Mouse (Mus musculus) heart, embryonic 12.5 days (tissue): Measurements from ENCODE around the gene Rnf223. TPM values are rescaled to one million over a fixed set of nuclear protein-coding genes. Genes with fewer than 3 reads are reported as not detected.
"Not testable (repeated sequence)": the region's sequence is repeated elsewhere in the genome, so short reads cannot be mapped to it uniquely, and the experiment has no call there.

ENCODE experiments used
- ATAC-seq: fragments of 200-750 bp; cut with Nextera tagmentation; 2 replicates; pipeline ENCODE4 v1.8.0; 2017; ENCODE audit warnings: moderate TSS enrichment, moderate library complexity; ENCODE audit not compliant: insufficient number of reproducible peaks, low FRiP score
- H3K27ac ChIP-seq: fragments of 300-500 bp; sonication (generic); 2 replicates; pipeline ENCODE4 v1.5.1; 2016; ENCODE audit warnings: mild to moderate bottlenecking, moderate library complexity; ENCODE audit not compliant: poor library complexity, severe bottlenecking
- H3K27me3 ChIP-seq: fragments of 300-500 bp; sonication (generic); replicated peaks from 2 replicates; pipeline ENCODE4 v1.6.1; 2016; ENCODE audit warnings: mild to moderate bottlenecking, moderate library complexity
- H3K36me3 ChIP-seq: fragments of 300-500 bp; sonication (generic); 2 replicates; pipeline ENCODE4 v1.6.1; 2016; ENCODE audit warnings: mild to moderate bottlenecking, moderate library complexity
- H3K4me1 ChIP-seq: fragments of 300-500 bp; sonication (generic); replicated peaks from 2 replicates; pipeline ENCODE4 v1.6.1; 2016; ENCODE audit warnings: mild to moderate bottlenecking
- H3K4me2 ChIP-seq: fragments of 300-500 bp; sonication (generic); 2 replicates; pipeline ENCODE4 v1.6.1; 2016; ENCODE audit warnings: mild to moderate bottlenecking, moderate library complexity
- H3K4me3 ChIP-seq: fragments of 300-500 bp; sonication (generic); 2 replicates; pipeline ENCODE4 v1.5.1; 2016; ENCODE audit warnings: mild to moderate bottlenecking
- H3K9ac ChIP-seq: fragments of 300-500 bp; sonication (generic); 2 replicates; pipeline ENCODE4 v1.6.1; 2016; ENCODE audit warnings: mild to moderate bottlenecking, moderate library complexity
- H3K9me3 ChIP-seq: fragments of 300-500 bp; sonication (generic); replicated peaks from 2 replicates; pipeline ENCODE4 v1.6.1; 2016; ENCODE audit warnings: mild to moderate bottlenecking, moderate library complexity
- WGBS: fragments of 180-500 bp; shearing (Covaris S2); methylation state at CpG from one replicate; pipeline ENCODE4 v1.1.7; 2016; 5-methylcytosine and 5-hydroxymethylcytosine counted together
- polyA plus RNA-seq: library from polyadenylated mRNA; unstranded; fragments of >200 nt; fragmentation: Nextera tagmentation; extraction: Ambion mirVana; gene quantifications from 2 replicates; pipeline ENCODE4 v1.2.1, GENCODE M21; 2016

The Rnf223 gene
- polyA plus RNA-seq, 1 experiment from 2014 or later, result 0.33 TPM

- 69% methylated on average over 5 of the region's 5 CpGs for WGBS
- no peak overlapping the region for H3K27ac ChIP-seq
- no peak overlapping the region for H3K4me2 ChIP-seq
- 0 out of 2 replicates have a peak, but pooled peaks cover 2% of the 10 kb centered on the region for H3K4me1 ChIP-seq
- H3K9me3 ChIP-seq, result peaks cover 8% of the 10 kb centered on the region
- no peak overlapping the region for H3K9ac ChIP-seq
- H3K4me3 ChIP-seq, result no peak overlapping the region
- no peaks in the 10 kb centered on the region for H3K36me3 ChIP-seq
- no peaks in the 10 kb centered on the region for H3K27me3 ChIP-seq
- ATAC-seq, result no peak
Measured at GRCm38 (mm10) chr4:156133334-156133733, 3.0 kb downstream of the Rnf223 start.

DNA sequence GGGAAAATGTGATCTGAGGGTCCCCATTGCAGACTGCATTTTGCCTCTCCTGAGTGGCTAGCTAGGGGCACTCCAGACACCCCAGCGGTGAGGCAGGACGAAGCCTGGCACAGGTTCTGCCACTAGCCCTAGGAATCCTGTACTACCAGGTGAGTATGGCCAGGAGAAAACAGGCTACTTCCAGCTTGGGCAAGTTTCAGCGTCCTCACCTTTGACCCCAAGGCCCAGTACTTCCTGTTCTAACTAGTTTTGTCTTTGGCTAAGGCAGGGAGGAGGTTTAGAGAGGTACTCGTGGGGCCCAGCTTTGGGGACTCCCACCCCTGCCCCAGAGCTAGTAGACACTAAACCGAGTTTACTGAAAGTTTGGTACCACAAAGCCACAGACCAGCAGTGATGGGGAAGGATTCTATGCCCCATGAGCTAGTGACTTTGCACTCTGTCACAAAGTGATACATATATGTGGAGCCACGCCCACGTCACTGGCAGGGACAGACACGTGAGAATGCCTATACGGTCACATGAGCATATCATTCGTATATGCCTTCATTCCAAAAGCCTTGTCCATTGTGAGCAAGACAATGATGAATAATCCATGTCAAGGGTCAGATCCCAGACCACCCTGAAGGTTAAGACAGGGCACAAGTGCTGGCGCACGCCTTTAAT is 3.8 kb downstream of the Rnf223 start:
- no peaks in the 10 kb centered on the region for H3K27me3 ChIP-seq
- 0 out of 2 replicates have a peak, but pooled peaks cover 2% of the 10 kb centered on the region for H3K4me1 ChIP-seq
- H3K36me3 ChIP-seq, result no peaks in the 10 kb centered on the region
- no peak overlapping the region for H3K4me3 ChIP-seq
- 80% methylated on average over 12 of the region's 12 CpGs for WGBS
- ATAC-seq, result no peak
- no peak overlapping the region for H3K4me2 ChIP-seq
- peaks cover 16% of the 10 kb centered on the region for H3K9me3 ChIP-seq
- H3K9ac ChIP-seq, result no peak overlapping the region
- no peak overlapping the region for H3K27ac ChIP-seq

DNA sequence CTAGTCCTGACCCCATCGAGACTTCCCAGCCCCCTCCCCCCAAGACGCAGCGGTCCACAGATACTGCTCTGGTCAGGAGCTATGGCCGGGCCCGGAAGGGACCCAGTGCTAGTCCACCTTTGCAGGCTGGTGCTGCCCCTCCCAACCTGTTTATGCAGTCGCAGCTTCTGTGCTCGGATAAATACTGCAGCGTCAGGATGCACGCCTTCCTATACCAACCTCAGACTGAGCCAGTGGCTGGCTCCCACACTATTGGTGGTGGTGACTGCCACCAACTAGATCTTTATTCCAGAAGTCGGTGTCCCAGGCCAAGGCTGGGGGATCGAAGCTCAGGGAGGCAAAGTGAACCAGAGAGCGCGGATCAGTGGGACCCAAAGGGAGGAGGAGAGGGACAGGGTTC is 4.8 kb downstream of the Rnf223 start:
- no peak overlapping the region for H3K4me2 ChIP-seq
- no peaks in the 10 kb centered on the region for H3K27me3 ChIP-seq
- H3K36me3 ChIP-seq, result no peaks in the 10 kb centered on the region
- peaks cover 18% of the 10 kb centered on the region for H3K9me3 ChIP-seq
- H3K9ac ChIP-seq, result no peak overlapping the region
- 84% methylated on average over 13 of the region's 13 CpGs for WGBS
- 0 out of 2 replicates have a peak, but pooled peaks cover 2% of the 10 kb centered on the region for H3K4me1 ChIP-seq
- H3K27ac ChIP-seq, result no peak overlapping the region
- no peak overlapping the region for H3K4me3 ChIP-seq
- no peak for ATAC-seq

DNA sequence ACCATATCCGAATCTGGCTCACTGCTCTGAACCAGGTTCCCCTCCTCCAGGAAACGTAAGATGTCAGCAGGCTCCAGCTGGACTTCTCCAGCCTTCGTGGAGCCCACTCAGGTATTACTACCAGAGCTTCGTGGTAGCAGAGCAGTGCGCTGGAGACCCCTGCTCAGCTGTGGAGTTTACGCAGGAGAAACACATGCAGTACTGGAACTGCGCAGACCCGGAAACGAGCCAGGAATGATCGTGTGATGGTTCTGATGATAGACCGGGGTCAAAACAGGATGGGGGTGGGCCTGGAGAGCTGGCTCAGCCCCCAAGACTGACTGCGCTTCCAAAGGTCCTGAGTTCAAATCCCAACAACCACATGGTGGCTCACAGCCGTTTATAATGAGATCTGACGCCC is 5.5 kb downstream of the Rnf223 start:
- Histone ChIP-seq H3K36me3 (no peaks in the 10 kb centered on the region), H3K27ac (no peak overlapping the region), H3K4me2 (no peak overlapping the region), H3K9me3 (peaks cover 18% of the 10 kb centered on the region), H3K9ac (no peak overlapping the region), H3K27me3 (no peaks in the 10 kb centered on the region), H3K4me3 (no peak overlapping the region), H3K4me1 (0 out of 2 replicates have a peak, but pooled peaks cover 2% of the 10 kb centered on the region)
- 89% methylated on average over 14 of the region's 14 CpGs for WGBS
- ATAC-seq, result no peak

- Histone ChIP-seq H3K4me2 (no peak overlapping the region), H3K4me3 (no peak overlapping the region), H3K9ac (no peak overlapping the region), H3K4me1 (0 out of 2 replicates have a peak, but pooled peaks cover 1% of the 10 kb centered on the region), H3K9me3 (peaks cover 18% of the 10 kb centered on the region), H3K27me3 (no peaks in the 10 kb centered on the region), H3K36me3 (no peaks in the 10 kb centered on the region), H3K27ac (no peak overlapping the region)
- 93% methylated on average over 30 of the region's 30 CpGs for WGBS
- no peak for ATAC-seq
Measured at GRCm38 (mm10) chr4:156136285-156137100, 6.2 kb downstream of the Rnf223 start.

GRCm38 (mm10) chr4:156150887-156151286 is 20.6 kb downstream of the Rnf223 start:
- not testable (repeated sequence) for H3K9ac ChIP-seq, H3K36me3 ChIP-seq, H3K27ac ChIP-seq, H3K4me3 ChIP-seq, H3K4me1 ChIP-seq, ATAC-seq, H3K4me2 ChIP-seq, H3K27me3 ChIP-seq
- peaks cover 13% of the 10 kb centered on the region for H3K9me3 ChIP-seq
- 82% methylated on average over 10 of the region's 10 CpGs for WGBS

GRCm38 (mm10) chr4:156154771-156155170 is 24.5 kb downstream of the Rnf223 start:
- Histone ChIP-seq H3K9me3 (peaks cover 22% of the 10 kb centered on the region), H3K36me3 (no peaks in the 10 kb centered on the region; the same call in 1 of the 2 replicates), H3K9ac (no peak overlapping the region), H3K27me3 (no peaks in the 10 kb centered on the region), H3K4me1 (no peaks in the 10 kb centered on the region), H3K4me3 (no peak overlapping the region), H3K4me2 (no peak overlapping the region), H3K27ac (no peak overlapping the region)
- no peak for ATAC-seq
- 88% methylated on average over 3 of the region's 3 CpGs for WGBS

GRCm38 (mm10) chr4:156166477-156166876 is 36.2 kb downstream of the Rnf223 start:
- Histone ChIP-seq H3K9me3 (peaks cover 15% of the 10 kb centered on the region), H3K9ac (no peak overlapping the region), H3K27ac (no peak overlapping the region), H3K36me3 (peaks cover 98% of the 10 kb centered on the region), H3K27me3 (no peaks in the 10 kb centered on the region), H3K4me3 (no peak overlapping the region), H3K4me1 (no peaks in the 10 kb centered on the region), H3K4me2 (no peak overlapping the region)
- no peak for ATAC-seq
- 92% methylated on average over 9 of the region's 9 CpGs for WGBS

DNA sequence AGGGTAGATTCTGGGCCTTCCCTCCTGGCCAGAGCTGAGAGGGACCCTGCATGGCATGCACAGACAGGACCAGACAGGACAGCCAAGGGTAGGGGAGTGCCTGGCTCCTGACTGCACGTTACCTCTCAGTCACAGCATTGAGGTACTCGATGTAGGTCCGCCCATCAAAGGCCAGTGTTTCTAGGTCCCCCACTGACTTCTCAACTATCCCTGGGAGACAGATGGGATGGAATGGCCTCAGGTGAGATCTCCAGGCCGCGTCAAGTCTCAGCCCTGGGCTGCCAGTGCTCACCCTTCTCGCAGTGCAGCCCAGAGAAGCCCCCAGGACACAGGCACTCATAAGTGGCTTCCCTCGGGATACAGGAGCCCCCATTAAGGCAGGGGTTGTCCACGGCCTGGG is 38.3 kb downstream of the Rnf223 start:
- no peak overlapping the region for H3K4me3 ChIP-seq
- no peak overlapping the region for H3K4me2 ChIP-seq
- no peak overlapping the region for H3K9ac ChIP-seq
- no peaks in the 10 kb centered on the region; the same call in 1 of the 2 replicates for H3K9me3 ChIP-seq
- peaks cover 99% of the 10 kb centered on the region for H3K36me3 ChIP-seq
- no peak for ATAC-seq
- WGBS, result 91% methylated on average over 8 of the region's 8 CpGs
- H3K4me1 ChIP-seq, result no peaks in the 10 kb centered on the region
- H3K27me3 ChIP-seq, result no peaks in the 10 kb centered on the region
- H3K27ac ChIP-seq, result no peak overlapping the region

DNA sequence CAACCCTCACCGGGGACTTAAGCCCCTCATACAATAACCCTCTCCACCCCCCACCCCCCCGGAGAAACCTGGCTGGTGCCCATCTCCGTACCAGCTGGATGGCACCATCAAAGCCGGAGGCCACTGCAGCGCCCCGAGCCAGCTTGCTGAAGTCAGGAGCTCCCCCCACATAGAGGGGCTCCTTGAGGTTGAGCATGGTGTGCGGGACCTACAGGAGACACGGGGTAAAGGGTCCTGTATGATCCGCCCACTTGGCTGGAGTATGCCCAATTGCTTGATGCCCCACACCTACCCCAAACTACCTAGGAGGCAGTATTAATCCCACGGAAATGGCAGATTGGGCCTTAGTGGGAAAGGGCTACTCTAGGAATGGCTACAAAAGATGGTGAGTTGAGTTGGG is 38.8 kb downstream of the Rnf223 start:
- Histone ChIP-seq H3K4me3 (no peak overlapping the region), H3K36me3 (peaks cover 99% of the 10 kb centered on the region), H3K27ac (no peak overlapping the region), H3K27me3 (no peaks in the 10 kb centered on the region), H3K4me1 (no peaks in the 10 kb centered on the region), H3K4me2 (no peak overlapping the region), H3K9me3 (no peaks in the 10 kb centered on the region), H3K9ac (no peak overlapping the region)
- 95% methylated on average over 10 of the region's 10 CpGs for WGBS
- no peak for ATAC-seq

GRCm38 (mm10) chr4:156171828-156172227 is 41.5 kb downstream of the Rnf223 start:
- no peak for ATAC-seq
- WGBS, result 95% methylated on average over 11 of the region's 11 CpGs

More at GRCm38 (mm10) chr4:156171828-156172227, 41.5 kb downstream of the Rnf223 start:
- Histone ChIP-seq H3K4me3 (no peak overlapping the region), H3K27me3 (no peaks in the 10 kb centered on the region), H3K9me3 (no peaks in the 10 kb centered on the region), H3K9ac (no peak overlapping the region), H3K4me1 (no peaks in the 10 kb centered on the region), H3K36me3 (peaks cover 99% of the 10 kb centered on the region), H3K4me2 (no peak overlapping the region), H3K27ac (no peak overlapping the region)
